Mouse (Mus musculus) right cerebral cortex, adult 2 months (tissue): ENCODE results near the gene Nsun2.

Experiments
- DNase-seq, 2 experiments: peaks; one replicate each; pipeline ENCODE4 v3.0.0; 2021 to 2022; ENCODE audit warnings: low spot score in 2 of 2

Nsun2 gene

DNA sequence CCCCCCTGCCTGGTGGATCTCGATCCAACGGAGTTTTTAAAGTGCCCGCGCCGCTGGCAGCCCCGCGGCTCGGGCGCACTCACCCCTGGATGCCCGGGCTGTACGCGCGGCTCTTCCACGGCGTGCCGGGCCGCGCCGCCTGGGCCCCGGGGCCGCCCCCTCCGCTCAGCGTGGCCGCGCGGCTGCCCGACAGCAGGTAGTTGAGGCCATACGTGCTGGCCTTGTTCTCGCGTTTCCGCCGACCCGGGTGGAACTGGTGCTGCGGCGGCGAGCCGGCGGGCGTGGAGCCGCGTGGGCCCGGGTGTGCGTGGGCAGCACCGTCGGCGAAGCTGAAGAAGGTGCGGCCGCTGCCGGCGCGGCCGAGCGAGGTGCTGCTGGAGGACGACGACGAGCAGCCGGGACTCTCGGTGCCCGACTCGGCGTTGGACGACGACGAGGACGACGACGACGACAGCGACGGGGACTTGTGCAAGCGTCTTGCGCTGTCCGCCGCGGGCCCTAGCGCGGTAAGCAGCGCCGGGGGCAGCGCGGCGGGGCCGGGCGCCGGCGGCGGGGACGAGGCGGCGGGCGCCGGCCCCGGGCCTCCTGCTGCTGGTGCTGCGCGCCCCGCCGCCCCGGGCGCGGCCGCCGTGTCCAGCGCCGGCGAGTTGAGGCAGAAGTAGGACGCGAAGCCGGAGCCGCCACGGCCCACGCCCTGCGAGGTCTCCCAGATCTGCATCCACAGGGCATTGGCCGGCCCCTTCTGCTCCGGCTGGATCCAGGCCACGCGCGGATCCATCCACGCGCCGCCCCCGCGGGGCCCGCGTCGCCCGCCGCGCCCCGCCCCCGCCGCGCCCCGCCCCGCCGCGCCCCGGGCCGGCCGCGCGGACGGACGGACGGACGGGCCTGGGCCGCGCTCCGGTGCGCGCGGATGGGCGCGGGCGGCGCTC is at the start of gene Nsun2:
Gene Nsun2 (plus strand): TSS at position 342 of the 929 bp plus-strand sequence.
- peak; percentile 52 to 59 for DNase-seq

DNA sequence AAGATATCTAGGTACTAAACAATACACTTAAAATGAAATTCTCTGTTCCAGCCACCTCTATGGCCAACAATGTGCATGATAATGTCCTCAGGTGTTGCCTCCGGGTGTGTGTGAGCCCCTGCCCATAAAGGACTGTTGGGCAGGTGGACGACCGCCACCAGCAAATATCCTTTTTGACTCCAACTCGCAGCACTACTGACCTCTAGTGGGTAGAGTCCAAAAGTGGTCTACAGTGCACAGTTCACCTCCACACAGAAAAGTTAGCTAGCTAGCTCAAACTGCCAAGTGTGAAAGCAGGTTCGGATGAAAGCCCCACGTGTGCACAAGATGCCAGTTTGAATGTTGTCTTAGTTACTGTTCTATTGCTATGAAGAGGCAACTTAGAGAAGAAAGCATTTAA is 48.2 kb upstream of the Nsun2 start:
- no peak for DNase-seq

DNA sequence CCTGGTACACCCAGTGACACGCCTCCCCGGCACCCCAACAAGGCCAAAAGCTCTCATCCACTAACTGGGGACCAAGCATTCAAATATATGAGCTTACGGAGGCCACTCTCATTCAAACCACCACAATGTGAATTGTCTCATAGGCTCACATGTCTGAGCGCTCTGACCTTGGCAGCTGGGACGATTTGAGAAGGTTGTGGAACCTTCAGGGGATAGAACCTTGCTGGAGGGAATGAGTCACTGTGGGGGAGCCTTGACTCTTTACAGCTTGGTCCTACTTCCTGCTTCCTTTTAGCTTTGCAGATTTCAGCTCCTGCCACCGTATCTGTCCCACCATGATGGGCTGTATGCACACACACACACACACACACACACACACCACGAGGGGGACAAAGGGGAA is 47.7 kb upstream of the Nsun2 start:
- no peak for DNase-seq

DNA sequence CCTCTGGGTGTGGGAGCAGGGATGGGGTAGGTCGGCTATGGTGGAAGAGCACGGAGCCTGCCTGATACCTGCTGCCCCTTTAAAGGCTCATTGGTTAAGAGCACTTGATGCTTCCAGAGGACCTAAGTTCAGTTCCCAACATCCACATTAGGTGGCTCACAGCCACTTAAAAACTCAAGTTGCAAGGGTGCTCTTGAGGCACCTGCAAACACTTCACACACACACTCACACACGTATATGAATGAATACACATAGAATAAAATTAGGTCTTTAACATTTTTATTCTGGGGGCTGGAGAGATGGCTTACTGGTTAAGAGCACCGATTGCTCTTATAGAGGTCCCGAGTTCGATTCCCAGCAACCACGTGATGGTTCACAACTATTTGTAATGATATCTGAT is 46.4 kb upstream of the Nsun2 start:
- DNase-seq = no peak

DNA sequence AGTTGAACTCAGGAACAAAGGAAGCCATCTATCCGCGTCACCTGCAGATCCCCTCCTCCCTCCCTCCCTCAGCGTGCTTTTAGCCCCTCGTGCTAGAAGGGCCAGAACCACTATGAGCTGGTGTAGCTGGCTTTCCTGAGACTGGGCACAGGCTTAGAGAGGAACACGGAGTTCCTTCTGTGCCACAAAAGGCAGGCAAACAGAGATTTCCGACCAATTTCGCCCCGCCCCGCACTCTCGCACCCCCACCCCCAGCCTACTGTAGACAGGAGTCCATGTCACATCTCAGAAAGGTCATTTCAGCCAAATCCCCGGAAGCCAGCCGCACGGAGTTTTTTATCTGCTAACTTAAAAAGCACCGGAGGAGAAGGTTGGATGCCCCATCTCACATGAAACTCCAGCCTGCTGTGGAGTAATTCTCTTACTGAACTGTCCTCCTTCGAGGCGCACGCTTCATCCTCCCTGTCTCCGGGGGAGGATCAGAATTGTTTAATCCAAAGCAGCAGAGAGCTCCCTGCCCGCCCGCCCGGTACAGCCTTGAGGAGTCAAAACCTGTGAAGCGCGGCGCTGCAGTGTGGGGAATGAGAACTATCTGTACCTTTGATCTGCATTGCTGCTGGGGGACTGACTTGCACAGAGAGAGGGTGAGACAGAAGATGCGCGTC is 45.8 kb upstream of the Nsun2 start:
- peak in 1 of 2 experiments; percentile 49 for DNase-seq

DNA sequence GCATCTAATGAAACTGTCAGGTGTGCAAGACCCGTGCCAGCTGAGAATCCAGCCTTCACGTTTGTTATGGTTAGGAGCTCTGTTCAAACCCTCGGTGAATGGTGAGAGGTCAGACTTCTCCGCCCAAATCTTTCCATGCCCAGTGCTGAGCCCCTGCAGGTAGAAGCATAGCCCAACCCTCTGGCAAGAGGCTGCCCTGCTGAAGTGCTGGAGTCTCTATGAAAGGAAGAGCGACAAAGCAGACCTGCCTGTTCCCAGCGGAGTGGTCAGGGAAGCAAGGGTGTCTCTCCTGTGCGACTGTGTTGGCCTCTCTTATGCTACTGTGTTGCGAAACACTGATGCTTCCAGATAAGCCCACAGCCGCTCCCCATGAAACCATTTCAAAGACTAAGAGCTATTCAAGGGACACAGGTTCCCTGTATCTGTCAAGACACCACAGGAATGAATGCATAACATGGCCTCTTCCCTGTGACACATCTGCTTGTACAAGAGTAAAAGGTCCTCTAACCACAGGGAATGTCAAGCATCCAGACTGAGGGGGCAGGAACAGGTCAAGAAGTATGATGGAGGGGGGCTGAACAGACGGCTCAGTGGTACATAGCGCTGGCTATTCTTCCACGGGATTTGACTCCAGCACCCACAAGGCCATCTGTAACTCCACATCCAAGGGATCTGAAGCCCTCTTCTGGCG is 44.8 kb upstream of the Nsun2 start:
- no peak for DNase-seq

DNA sequence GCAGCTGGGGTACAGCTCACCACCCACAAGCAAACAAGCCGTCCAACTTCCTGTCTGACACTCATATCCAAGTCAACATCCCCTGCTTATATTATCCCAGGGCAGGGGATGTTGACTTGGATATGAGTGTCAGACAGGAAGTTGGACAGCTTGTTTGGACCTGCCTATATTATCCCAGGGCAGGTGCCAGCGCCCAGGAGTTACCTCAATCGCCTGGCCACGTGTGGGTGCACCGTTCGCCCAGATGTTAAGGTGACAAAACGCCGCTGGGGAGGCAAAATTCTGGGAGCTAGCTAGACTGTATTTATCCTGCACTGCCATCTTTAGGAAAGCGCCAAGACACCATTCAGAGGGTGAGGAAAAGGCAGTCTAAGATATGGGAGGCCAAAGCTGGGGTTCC is 43.8 kb upstream of the Nsun2 start:
- no peak for DNase-seq

DNA sequence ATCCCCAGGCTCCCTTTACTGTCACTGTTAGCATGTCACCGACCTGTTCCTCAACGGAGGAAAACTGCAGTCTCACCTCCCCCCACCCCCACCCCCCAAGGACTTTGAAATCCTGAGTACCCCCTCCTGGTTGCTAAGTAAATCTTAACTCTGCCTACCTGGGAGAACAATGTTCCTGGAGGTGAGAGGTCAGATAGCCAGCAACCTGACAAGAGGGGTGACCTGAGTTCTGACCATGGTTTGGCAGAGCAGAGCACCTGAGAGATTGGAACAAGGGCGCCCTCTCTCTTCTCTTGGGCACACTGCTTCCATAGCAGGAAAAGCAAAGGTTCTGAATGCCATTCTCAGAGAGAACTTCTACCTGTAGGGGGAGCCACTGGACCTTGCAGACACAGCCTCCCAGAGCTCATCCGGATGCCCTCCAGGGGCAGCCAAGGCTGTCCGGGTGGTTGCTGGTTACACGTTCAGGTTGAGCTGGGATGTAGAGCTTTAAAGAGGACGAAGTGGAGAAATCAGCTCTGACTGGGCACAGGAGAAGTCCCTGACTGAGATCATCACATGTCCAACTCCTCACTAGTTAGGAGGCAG is 40.6 kb upstream of the Nsun2 start:
- DNase-seq = peak in 1 of 2 experiments; percentile 49

DNA sequence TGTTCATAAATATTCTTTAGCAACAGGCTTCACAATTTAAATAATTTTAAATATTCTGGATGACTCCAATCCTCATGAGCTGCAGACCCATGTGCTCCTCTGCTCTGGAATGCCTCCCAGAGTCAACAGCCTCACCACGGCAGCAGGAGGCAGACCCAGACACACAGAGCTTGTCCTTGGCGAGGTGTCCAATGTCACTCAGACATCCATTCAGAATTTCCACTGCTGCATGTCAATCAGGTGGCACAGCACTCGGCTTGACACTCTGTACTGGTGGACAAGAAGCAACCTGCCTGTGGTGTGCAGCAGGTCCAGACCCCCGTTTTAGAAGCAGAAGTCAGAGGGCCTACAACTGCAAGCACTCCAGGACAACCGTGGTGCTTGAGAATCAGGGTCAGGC is 35.3 kb upstream of the Nsun2 start:
- no peak for DNase-seq

DNA sequence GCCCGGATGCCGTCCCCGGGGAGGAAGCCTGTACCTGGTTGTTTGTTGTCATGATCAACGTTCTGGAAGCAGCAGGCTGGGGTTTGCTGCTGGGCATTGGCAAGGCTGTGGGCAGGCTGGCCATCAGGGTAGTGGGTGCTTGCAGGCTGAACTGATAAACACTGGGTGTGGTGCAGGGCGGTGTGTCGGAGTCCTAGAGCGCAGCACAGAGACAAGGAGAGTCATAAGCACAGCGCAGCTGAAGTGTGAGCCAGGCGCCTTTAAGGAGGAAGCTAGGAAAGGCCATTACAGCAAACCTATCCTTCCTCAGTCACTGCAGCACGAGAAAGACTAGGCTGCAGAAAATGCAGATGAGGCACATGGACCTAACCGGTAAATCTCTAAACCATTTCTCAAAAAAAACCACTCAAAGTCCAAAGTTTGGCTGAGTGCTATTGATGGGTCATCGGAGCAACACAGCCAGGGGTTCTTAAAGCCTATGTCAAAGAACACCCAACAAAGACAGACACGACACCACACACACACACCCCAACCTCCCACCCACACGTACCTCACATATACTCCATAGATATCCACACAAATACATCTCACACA is 31.3 kb upstream of the Nsun2 start:
- DNase-seq = no peak

DNA sequence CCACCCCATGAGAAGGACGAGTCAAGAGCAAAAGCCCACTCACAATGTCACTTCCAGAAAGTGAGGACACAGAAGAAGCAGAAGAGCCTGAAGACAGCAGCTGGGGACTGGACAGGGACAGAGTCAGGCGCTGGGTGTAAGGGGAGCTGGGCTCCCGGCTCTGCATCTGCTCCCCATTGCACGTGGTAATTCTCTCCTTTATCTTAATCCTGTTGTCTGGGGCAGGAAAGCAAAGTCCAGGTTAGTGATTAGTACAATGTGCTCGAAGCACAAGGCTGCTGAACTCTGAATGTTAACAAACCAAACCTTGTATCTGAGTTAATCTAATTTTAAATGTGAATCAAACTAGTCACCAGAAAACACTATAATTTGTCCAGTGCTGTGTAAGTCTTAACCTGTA is 30.7 kb upstream of the Nsun2 start:
- no peak for DNase-seq

DNA sequence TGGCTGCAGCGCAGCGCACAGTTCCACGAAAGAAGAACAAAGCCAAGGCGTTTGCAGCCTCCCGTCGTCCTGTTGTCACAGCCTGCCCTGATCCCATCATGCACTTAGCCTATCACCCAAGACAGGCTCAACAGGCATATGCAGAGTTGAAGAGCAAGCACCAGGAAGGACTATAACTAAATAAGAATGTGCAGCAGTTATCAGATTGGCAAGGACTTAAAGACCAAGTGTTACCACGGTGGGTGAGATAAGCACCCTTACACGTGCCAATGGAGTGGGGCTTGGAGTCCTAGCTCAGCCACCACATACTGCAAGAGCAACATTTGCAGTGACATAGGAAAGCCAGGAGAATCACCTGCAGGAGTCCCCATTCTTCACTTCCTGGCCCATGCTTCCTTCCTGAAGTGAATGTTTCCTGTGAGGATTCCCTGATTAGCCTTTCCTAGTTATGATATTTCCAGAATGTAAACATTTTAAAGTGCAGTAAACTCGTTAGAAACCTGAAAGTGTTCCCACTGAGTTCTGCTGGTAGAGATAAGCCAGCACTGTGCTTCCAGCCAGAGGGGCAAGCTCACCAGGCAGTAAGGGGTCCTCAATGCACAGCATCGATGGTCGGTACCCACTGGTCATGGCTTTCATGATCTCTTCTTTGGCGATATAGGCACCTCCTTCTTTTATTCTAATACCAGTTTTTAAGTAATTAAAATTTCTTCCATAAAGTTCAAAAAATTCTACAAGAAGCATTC is 27.0 kb upstream of the Nsun2 start:
- DNase-seq = no peak

DNA sequence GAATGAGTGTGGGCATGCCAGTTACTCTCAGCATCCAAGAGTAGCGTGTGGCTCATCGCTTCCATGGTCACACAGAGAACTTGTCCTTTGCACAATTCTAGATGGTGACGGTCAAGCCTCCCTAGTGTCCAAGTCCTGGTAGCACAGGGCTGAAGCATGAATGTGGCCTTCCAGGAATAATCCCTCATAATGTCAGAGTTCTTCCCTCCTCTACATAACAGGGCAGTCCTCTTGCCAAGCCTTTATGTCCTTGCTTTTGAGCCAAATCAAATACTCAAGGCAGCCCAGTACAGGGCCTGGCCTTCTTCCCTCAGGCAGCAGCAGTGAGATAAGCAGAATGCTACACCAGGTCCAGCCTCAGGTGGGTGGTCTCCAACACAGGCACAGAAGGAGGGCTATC is 25.9 kb upstream of the Nsun2 start:
- no peak for DNase-seq

DNA sequence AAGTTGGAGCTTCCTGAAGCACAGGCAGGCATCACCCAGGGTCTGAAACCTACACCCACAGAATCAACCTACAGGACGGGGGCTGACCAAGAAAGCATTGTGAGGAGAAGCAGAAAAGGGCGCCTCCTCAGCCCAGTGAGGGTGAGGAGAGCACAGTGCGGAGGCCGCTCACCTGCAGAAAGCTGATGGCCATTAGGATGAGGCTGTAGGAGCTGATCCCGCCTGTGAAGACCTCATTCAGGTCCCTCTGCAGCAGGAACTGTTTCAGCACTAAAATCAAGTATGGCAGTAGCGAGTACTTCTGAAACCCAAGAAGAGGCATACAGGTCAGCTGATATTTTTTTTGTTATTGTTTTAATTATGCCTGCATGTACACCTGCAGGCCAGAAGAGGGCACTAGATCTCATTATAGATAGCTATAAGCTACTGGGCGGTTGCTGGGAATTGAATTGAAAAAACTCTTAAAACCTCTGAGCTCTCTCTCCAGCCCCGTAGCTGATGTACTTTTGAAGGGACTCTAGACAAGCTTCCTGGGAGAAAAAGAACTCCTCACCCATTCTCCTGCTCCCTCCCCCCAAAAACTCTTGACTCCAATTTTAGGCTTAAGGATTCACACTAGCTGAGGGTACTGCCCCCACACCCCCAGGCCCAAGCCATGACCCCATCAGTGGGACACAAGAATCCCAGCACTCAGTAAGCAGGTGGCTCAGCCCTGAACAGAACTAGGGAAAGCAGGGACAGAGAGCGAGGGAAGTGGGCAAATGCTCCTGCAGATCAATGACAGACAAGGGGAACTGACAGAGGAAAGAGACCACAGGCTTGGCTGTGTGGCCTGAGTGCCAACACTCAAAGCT is 23.9 kb upstream of the Nsun2 start:
- no peak for DNase-seq

DNA sequence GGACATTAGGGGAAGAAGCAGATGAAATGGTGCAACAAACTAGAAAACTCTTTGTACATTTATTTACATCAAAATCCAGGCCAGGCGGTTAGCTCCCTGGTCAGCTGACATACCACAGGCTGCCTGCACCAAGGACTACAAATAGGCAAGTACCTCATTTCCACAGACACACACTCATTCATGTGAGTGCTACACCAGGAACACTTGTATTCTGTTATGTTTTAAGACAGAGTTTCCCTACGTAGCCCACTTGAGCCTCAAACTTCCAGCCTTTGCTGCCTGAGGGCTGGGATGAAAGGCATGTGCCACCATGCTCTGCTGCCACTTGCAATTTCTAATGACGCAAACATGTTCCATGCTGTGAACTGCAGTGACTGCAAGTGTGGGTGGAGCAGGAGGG is 18.5 kb upstream of the Nsun2 start:
- no peak for DNase-seq

DNA sequence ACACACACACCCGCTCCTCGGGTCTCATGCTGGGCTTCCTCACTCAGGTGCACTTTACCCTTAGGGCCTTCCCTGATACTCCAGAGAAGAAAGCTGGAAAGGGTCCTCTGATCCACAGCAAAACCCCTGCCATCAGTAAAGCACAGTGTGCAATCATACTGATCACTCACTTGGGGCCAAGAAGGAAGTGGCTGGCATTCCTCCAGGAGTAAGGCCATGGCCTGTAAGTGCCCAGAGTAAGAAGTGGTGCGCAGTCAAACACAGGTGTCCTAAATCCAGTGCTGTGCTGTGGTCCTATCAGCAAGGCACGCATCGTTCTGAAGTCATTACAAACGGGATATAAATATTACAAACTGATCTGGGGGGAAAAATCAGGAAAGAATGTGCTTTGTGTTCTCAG is 16.1 kb upstream of the Nsun2 start:
- DNase-seq = no peak

DNA sequence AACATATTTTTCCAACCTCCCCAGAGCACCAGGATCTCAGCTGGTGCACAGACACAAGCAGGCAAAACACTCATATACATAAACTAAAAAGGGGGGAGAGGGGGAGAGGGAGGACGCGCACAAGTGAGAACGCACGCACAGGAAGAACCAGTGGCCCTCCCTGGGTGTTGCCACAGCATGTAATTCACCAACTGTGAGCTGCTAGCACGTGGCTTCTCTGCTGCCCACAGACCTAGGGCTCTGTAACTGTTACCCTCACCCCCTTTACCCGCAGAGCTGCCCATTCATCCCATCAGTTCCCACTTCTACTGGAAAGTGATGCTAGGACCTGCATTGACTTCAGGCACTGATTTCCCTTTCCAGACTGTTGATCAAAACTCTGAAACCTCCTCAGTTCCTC is 14.4 kb upstream of the Nsun2 start:
- DNase-seq = no peak

DNA sequence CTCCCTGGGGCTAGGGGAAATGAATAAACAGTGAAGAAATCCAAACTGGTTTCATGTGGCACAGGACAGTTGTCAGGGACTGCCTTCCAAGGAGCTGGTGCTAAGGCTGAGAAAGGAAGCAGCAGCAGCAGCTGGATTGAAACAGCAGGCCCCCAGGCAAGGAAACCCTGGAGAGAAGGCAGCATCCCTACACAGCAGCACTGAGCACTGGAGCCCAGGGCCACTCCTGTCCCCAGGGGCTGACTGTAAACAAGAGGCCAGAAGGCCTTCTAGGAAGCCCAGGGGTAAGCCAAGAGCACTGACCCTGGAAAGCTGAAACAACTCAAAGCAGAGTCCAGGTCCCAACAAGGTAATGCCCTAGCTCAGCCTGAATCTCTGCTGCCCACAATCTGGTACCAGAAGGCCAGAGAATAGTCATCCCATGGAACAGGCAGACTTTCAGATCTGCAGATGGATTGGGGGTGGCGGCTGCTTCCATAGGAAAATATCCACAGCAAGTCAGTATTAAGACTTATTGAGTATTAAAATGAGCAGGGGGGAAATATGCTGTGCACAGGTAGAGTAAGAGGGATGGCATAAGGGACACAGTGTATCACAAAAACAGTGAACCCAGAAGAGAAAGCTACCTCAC is 11.3 kb upstream of the Nsun2 start:
- DNase-seq = no peak

DNA sequence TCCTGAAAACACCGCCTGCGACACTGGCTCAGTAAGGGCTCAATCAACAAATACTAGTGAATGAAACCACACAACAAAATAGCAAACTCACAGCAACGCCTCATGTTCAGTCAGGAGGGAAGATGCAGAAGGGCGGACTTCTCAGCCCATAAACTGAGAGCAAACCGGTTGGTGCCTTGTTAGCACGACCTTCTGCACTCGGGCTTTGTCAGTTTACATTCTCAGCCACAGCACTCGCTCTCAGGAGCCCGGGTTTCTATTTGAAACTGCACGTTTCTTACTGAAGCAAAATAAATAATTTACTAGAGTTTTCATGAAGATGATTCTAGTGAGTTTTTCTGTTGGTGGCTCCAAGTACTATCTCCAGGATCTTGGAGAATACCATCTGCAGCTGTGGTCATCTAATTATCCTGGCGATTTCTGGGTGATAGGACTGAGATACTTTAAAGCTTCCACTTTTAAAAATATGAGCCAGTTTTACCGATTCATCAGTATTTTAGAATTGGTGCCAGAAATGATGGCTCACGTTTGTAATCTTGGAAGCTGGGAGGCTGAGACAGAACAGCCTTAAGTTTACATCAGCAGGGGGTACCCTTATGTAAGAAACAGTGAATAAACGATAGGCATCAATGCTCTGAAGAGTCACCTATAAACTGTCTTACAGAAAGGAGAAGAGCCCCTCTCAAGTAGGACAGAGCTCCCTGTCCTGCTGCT is 9.9 kb upstream of the Nsun2 start:
- DNase-seq = no peak
